Mouse (Mus musculus): ENCODE data around the gene Nolc1.

- no peak for TF ChIP-seq POLR2AphosphoS5 (IDR thresholded peaks at IDR 0.05; ENCODE audit: insufficient replicate concordance, low read depth, low read length)
- no peak for TF ChIP-seq CTCF (IDR thresholded peaks at IDR 0.05; ENCODE audit: low read depth, low read length)
- TF ChIP-seq GATA1 (IDR thresholded peaks at IDR 0.05; ENCODE audit: borderline replicate concordance, low read length): no peak
- no peak for TF ChIP-seq TAL1 (conservative IDR thresholded peaks at IDR 0.05; ENCODE audit: low read depth, low read length)
- no peak for TF ChIP-seq GATA2 (IDR thresholded peaks at IDR 0.05; ENCODE audit: borderline replicate concordance, low read depth, low read length)
Measured at GRCm38 (mm10) chr19:46040149-46040902, 35.3 kb upstream of the Nolc1 start.
